Mouse (Mus musculus): ENCODE measurements around the gene Banf2.

- TF ChIP-seq CTCF (conservative IDR thresholded peaks at IDR 0.05; ENCODE audit: insufficient read depth, insufficient read length, low read depth, low read length) = no peak
- no peak for TF ChIP-seq POLR2A (IDR thresholded peaks at IDR 0.05; ENCODE audit: low read depth, low read length)
These were observed 32.6 kb downstream of the Banf2 start for GRCm38 (mm10) chr2:144065499-144065898.
